Comparison of ENCODE assay signal across 22 mouse cellular contexts in genomic region chr3:148899857-148900256, GRCm38 (mm10).
DNase-seq lines count a peak whose midpoint lies in the region; ATAC-seq and TF ChIP-seq lines count a peak whose summit lies in the region.
"Had no signal": no experiment of that assay in that cellular context is flagged by ENCODE, and none has a peak within 500 bp of the region (broad histone marks: within the 10 kb centered on the region; RNA-seq: fewer than 3 reads in every experiment).

No protein-coding gene starts in this region.

- ATAC-seq in heart, embryonic 12.5 days (ENCODE audit: insufficient number of reproducible peaks, low FRiP score), result 0 out of 2 replicates have a peak, but pooled peaks have one; percentile 45
- no peak for ATAC-seq in lung, postnatal 0 days
- 0 out of 2 replicates have a peak, but pooled peaks have one; percentile 38 for ATAC-seq in stomach, embryonic 16.5 days (ENCODE audit: insufficient read depth, low FRiP score)
- ATAC-seq: activated CD4-positive, CD25-positive, alpha-beta regulatory T cell, adult 4 months; forebrain, embryonic 13.5 days; Patski had no signal

- H3K4me3 ChIP-seq in heart, embryonic 12.5 days, result no peak overlapping the region
- H3K4me3 ChIP-seq in lung, postnatal 0 days (ENCODE audit: low read depth, low read length), result no peak overlapping the region
- no peak overlapping the region for H3K4me3 ChIP-seq in stomach, embryonic 16.5 days (replicated peaks; ENCODE audit: low read length)
- H3K4me3 ChIP-seq in hindbrain, embryonic 10.5 days, result no peak overlapping the region
- H3K4me3 ChIP-seq: embryonic facial prominence, embryonic 10.5 days; forebrain, embryonic 13.5 days; liver, embryonic 13.5 days; lung, embryonic 15.5 days had no signal

- intact Hi-C loops in heart, postnatal 25 days (cut with DNase I), result no loop called here
- intact Hi-C loops in left cerebral cortex, postnatal 14 days (cut with DNase I), result no loop called here

- no peaks in the 10 kb centered on the region for H3K27me3 ChIP-seq in heart, embryonic 12.5 days (replicated peaks)
- H3K27me3 ChIP-seq in lung, postnatal 0 days (replicated peaks; ENCODE audit: insufficient read depth, low read length), result no peaks in the 10 kb centered on the region
- no peaks in the 10 kb centered on the region for H3K27me3 ChIP-seq in stomach, embryonic 16.5 days (ENCODE audit: control insufficient read depth, insufficient read depth, low read length)
- H3K27me3 ChIP-seq in hindbrain, embryonic 10.5 days (ENCODE audit: insufficient read depth, poor library complexity, severe bottlenecking), result no peaks in the 10 kb centered on the region
- H3K27me3 ChIP-seq: forebrain, embryonic 13.5 days; liver, embryonic 13.5 days; lung, embryonic 15.5 days; Patski had no signal

- DNase-seq in heart, postnatal 25 days (ENCODE audit: low spot score), result no peak
- no peak for DNase-seq in lung, postnatal 0 days (ENCODE audit: low spot score)
- no peak for DNase-seq in lung, postnatal 10 days
- peak; percentile 19 for DNase-seq in forelimb bud, embryonic 11.5 days (ENCODE audit: low read depth, low spot score)
- DNase-seq in hindbrain, embryonic 10.5 days (ENCODE audit: low spot score), result no peak
- no peak for DNase-seq in left cerebral cortex, postnatal 14 days (ENCODE audit: low spot score in 2 of 2)
- DNase-seq: adrenal gland, postnatal 10 days; cerebellum, adult 18-20 months; cerebellum, postnatal 36 days; layer of hippocampus, postnatal 36 days; left cerebral cortex, postnatal 4 days; liver, embryonic 13.5 days; right cerebral cortex, adult 18-20 months; thymus, postnatal 36 days had no signal

- no peak overlapping the region for H3K4me2 ChIP-seq in heart, embryonic 12.5 days
- no peak overlapping the region for H3K4me2 ChIP-seq in lung, postnatal 0 days (replicated peaks; ENCODE audit: low read depth, low read length)
- 0 out of 2 replicates have a peak overlapping the region, but pooled peaks have one; percentile 1 for H3K4me2 ChIP-seq in stomach, embryonic 16.5 days (ENCODE audit: low read depth, low read length)
- H3K4me2 ChIP-seq: forebrain, embryonic 13.5 days; liver, embryonic 13.5 days; lung, embryonic 15.5 days; midbrain, embryonic 11.5 days had no signal

- peaks cover 45% of the 10 kb centered on the region for H3K4me1 ChIP-seq in heart, embryonic 12.5 days (replicated peaks)
- H3K4me1 ChIP-seq in lung, postnatal 0 days (ENCODE audit: insufficient read depth, low read depth, low read length), result peaks cover 7% of the 10 kb centered on the region; the same call in 1 of the 2 replicates
- peaks cover 14% of the 10 kb centered on the region for H3K4me1 ChIP-seq in stomach, embryonic 16.5 days (ENCODE audit: control insufficient read depth, insufficient read depth, low read length)
- H3K4me1 ChIP-seq in hindbrain, embryonic 10.5 days (replicated peaks), result peaks cover 48% of the 10 kb centered on the region

- H3K27ac ChIP-seq in heart, embryonic 12.5 days (ENCODE audit: poor library complexity, severe bottlenecking), result no peak overlapping the region
- 0 out of 2 replicates have a peak overlapping the region, but pooled peaks have one; percentile 5 for H3K27ac ChIP-seq in lung, postnatal 0 days (ENCODE audit: low read length)
- H3K27ac ChIP-seq in stomach, embryonic 16.5 days (ENCODE audit: low read length), result peak overlapping the region; percentile 31; the same call in 1 of the 2 replicates
- H3K27ac ChIP-seq in hindbrain, embryonic 10.5 days, result no peak overlapping the region
- H3K27ac ChIP-seq: embryonic facial prominence, embryonic 10.5 days; forebrain, embryonic 13.5 days; liver, embryonic 13.5 days; lung, embryonic 15.5 days had no signal

- no peak for TF ChIP-seq CTCF in lung, postnatal 0 days (IDR thresholded peaks at IDR 0.05)

- H3K36me3 ChIP-seq in heart, embryonic 12.5 days, result no peaks in the 10 kb centered on the region
- H3K36me3 ChIP-seq in lung, postnatal 0 days (ENCODE audit: insufficient read depth, low read length), result no peaks in the 10 kb centered on the region
- H3K36me3 ChIP-seq in stomach, embryonic 16.5 days (ENCODE audit: control insufficient read depth, insufficient read depth, low read length), result no peaks in the 10 kb centered on the region
- H3K36me3 ChIP-seq in hindbrain, embryonic 10.5 days, result peaks cover 8% of the 10 kb centered on the region; the same call in 1 of the 2 replicates
- H3K36me3 ChIP-seq: liver, embryonic 13.5 days; lung, embryonic 15.5 days had no signal

- TF ChIP-seq EP300 in lung, postnatal 0 days (IDR thresholded peaks at IDR 0.05), result no peak

- no peak overlapping the region for H3K9ac ChIP-seq in heart, embryonic 12.5 days
- no peak overlapping the region for H3K9ac ChIP-seq in lung, postnatal 0 days (replicated peaks; ENCODE audit: low read depth)
- no peak overlapping the region for H3K9ac ChIP-seq in stomach, embryonic 16.5 days (ENCODE audit: low read length)
- H3K9ac ChIP-seq: forebrain, embryonic 13.5 days; liver, embryonic 13.5 days; lung, embryonic 15.5 days had no signal

- H3K9me3 ChIP-seq in heart, embryonic 12.5 days (replicated peaks), result no peaks in the 10 kb centered on the region
- no peaks in the 10 kb centered on the region for H3K9me3 ChIP-seq in lung, postnatal 0 days (ENCODE audit: low read length)
- no peaks in the 10 kb centered on the region for H3K9me3 ChIP-seq in stomach, embryonic 16.5 days (replicated peaks; ENCODE audit: control insufficient read depth, low read length)
- H3K9me3 ChIP-seq in hindbrain, embryonic 10.5 days, result no peaks in the 10 kb centered on the region
- H3K9me3 ChIP-seq: embryonic facial prominence, embryonic 10.5 days; forebrain, embryonic 13.5 days; liver, embryonic 13.5 days; lung, embryonic 15.5 days had no signal

- 51% methylated on average over 6 of the region's 6 CpGs for WGBS in heart, embryonic 12.5 days
- 55% methylated on average over 6 of the region's 6 CpGs for WGBS in lung, postnatal 0 days
- 44% methylated on average over 6 of the region's 6 CpGs for WGBS in stomach, embryonic 16.5 days
- WGBS in hindbrain, embryonic 10.5 days, result 41% methylated on average over 6 of the region's 6 CpGs

Comparison
In these comparisons a context has a peak if more than half of its experiments do, and no peak if none do; other contexts are left out.
1. H3K27ac ChIP-seq: peak in lung, postnatal 0 days (single experiment) and stomach, embryonic 16.5 days (single experiment); none in heart, embryonic 12.5 days (single experiment) and hindbrain, embryonic 10.5 days (single experiment).